Mouse (Mus musculus) hematopoietic stem cell, adult 5-6 weeks (primary cell): Measurements from ENCODE around the gene Rnaseh1. TPM values are rescaled to one million over a fixed set of nuclear protein-coding genes. Genes with fewer than 3 reads are reported as not detected.

Source experiments
- ATAC-seq, 2 experiments: fragments of 125-278 bp in 1 of 2; replicated peaks in 1 of 2; 2 replicates each; pipeline ENCODE4 v1.8.0; 2016 to 2017; ENCODE audit warnings: inconsistent platforms in 2 of 2, mild to moderate bottlenecking in 2 of 2, moderate number of reproducible peaks in 2 of 2, low read depth in 1 of 2, moderate TSS enrichment in 1 of 2; ENCODE audit not compliant: low FRiP score in 2 of 2, poor library complexity in 2 of 2, severe bottlenecking in 2 of 2, insufficient read depth in 1 of 2, low TSS enrichment in 1 of 2
- total RNA-seq: library from RNA; stranded (forward); fragments of 172-1452, 232-1000 nt; gene quantifications from 2 replicates; pipeline ENCODE4 v1.2.3, GENCODE M21; 2017

Rnaseh1 gene
- total RNA-seq, 1 experiment from 2014 or later = 25.5 TPM

- no peak for ATAC-seq
These were observed 48.6 kb downstream of the Rnaseh1 start for GRCm38 (mm10) chr12:28697821-28698595.

- ATAC-seq = no peak
These were observed 49.7 kb downstream of the Rnaseh1 start for GRCm38 (mm10) chr12:28699086-28699485.

GRCm38 (mm10) chr12:28699656-28700055 lies 50.3 kb downstream of the Rnaseh1 start:
- peak; percentile 65 to 69; a peak in 3 of 4 replicates for ATAC-seq

DNA sequence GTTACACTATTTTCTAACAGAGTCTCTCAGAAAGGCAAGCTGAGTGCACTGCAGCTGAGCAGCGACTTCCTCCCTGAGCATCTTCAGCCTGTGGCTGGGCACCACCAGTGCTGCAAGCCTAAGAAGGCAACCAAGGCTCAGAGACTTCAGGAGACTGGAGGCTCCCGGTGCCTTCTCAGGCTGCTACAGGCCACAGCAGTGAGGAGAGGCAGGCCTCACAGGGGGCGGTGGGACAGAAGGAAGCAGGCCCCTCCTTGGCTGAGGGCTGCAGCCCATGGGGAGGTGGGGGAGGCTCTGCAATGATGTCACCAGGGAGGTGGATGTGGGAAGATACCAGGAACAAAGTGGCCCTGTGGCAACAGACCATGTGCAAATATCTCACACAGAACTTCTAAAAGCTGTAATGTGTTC lies 50.7 kb downstream of the Rnaseh1 start:
- ATAC-seq = peak in 1 of 2 experiments; percentile 22; a peak in 1 of 4 replicates

GRCm38 (mm10) chr12:28700561-28701025 lies 51.2 kb downstream of the Rnaseh1 start:
- ATAC-seq = no peak

DNA sequence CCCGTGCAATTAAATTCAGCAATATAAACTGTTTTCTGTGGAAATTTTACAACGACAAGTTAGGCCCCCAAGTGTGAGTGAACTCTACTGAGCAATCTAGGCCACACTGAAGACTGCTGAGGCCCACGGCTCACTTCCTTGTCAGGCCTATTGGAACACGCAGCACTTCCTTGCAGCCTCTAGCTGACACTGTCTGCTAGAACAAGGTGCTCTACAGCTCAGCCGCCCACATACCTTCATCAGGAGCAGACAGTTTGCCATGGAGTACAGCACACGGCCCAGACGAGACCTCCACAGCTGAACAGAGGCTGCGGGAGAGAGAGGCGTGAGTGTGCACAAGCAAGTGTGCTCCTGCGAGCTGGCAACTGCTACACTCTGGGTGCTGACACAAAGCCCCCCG lies 51.9 kb downstream of the Rnaseh1 start:
- no peak for ATAC-seq

GRCm38 (mm10) chr12:28704381-28704780 lies 55.0 kb downstream of the Rnaseh1 start:
- ATAC-seq = no peak

DNA sequence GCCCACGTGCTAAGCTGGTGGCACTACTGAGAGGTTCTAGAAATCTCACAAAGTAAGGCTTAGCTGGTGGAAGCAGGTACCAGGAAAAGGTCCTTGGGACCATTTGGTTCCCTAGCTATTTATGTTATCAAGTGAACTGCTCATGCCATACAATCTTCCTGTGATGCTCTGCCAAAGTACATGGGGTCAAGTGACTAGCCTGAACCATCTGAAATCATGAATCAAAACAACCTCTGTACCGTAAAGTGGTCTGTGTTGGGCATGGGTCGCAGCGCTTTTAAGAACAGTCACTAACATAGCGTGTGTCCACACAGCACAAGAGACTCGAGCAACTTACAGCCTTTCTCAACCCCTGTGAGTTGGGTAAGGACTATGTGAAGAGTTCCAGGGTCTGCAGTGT lies 55.8 kb downstream of the Rnaseh1 start:
- no peak for ATAC-seq

GRCm38 (mm10) chr12:28708154-28708553 lies 58.8 kb downstream of the Rnaseh1 start:
- no peak for ATAC-seq

Other genes with a start within 250 kb of the Rnaseh1 start
- not detected in 2 replicates for gene Dcdc2c, start 97.2 kb upstream of the Rnaseh1 start, total RNA-seq
- not detected in 2 replicates for gene Allc, start 67.1 kb upstream of the Rnaseh1 start, total RNA-seq
- not detected in 2 replicates for gene Colec11, start 26.2 kb upstream of the Rnaseh1 start, total RNA-seq
- gene Rps7, start 13.6 kb upstream of the Rnaseh1 start, total RNA-seq = 4,313 and 6,295 TPM in 2 replicates
- gene Adi1, start 25.6 kb downstream of the Rnaseh1 start, total RNA-seq = 26.1 and 45.0 TPM in 2 replicates
- gene Trappc12, start 100.9 kb downstream of the Rnaseh1 start, total RNA-seq = 51.4 and 57.8 TPM in 2 replicates
- gene Eipr1, start 102.2 kb downstream of the Rnaseh1 start, total RNA-seq = 18.7 and 25.6 TPM in 2 replicates